Comparison of ENCODE assay signal across 14 mouse cellular contexts in genomic region chr7:43113929-43114328, GRCm38 (mm10). TPM values are rescaled to one million over a fixed set of nuclear protein-coding genes. Genes with fewer than 3 reads are reported as not detected.
"Had no signal": no experiment of that assay in that cellular context is flagged by ENCODE, and none has a peak within 500 bp of the region (broad histone marks: within the 10 kb centered on the region; RNA-seq: fewer than 3 reads in every experiment).

Zfp936 (plus strand) TSS chr7:43114229.

RNA-seq across cellular contexts. Expression of gene Zfp936, which starts in this region (rescaled TPM):
- total RNA-seq: neutrophil, adult 5-6 weeks had no signal
- polyA plus RNA-seq: neural tube, embryonic 12.5 days; neural tube, embryonic 13.5 days; neural tube, embryonic 14.5 days; neural tube, embryonic 15.5 days; small intestine, adult 2 months; spleen, adult 2 months; stomach, embryonic 14.5 days; stomach, embryonic 15.5 days; stomach, embryonic 16.5 days; stomach, postnatal 0 days; thymus, adult 2 months; thymus, postnatal 0 days; urinary bladder, adult 2 months had no signal
